Mouse (Mus musculus): ENCODE measurements around the gene Gm1604a. TPM values are rescaled to one million over a fixed set of nuclear protein-coding genes. Genes with fewer than 3 reads are reported as not detected.
"Not testable (repeated sequence)": the region's sequence is repeated elsewhere in the genome, so short reads cannot be mapped to it uniquely, and the experiment has no call there.

Gene Gm1604a
- polyA plus RNA-seq (2014; fragmentation: Nextera tagmentation; extraction: Ambion mirVana), result not detected in 2 replicates

- not testable (repeated sequence) for H3K4me2 ChIP-seq (ENCODE audit: low read depth, low read length); H3K27me3 ChIP-seq (replicated peaks; ENCODE audit: control insufficient read depth, insufficient read depth, low read length); DNase-seq (ENCODE audit: low spot score); H3K27ac ChIP-seq (replicated peaks; ENCODE audit: low read depth, low read length); H3K9me3 ChIP-seq (ENCODE audit: control insufficient read depth, low read length); H3K4me1 ChIP-seq (ENCODE audit: control insufficient read depth, insufficient read depth, low read length); H3K4me3 ChIP-seq (ENCODE audit: low read depth, low read length); H3K36me3 ChIP-seq (ENCODE audit: control insufficient read depth, insufficient read depth, low read length); H3K9ac ChIP-seq (ENCODE audit: low read depth, low read length)
- 0% methylated on average over 1 of the region's 14 CpGs for WGBS
- peak; percentile 57 for ATAC-seq (ENCODE audit: low read depth)
These were observed at the start of gene Gm1604a for GRCm38 (mm10) chr17:7025257-7025656. TSS of gene Gm1604a (plus strand) at chr17:7025568.

GRCm38 (mm10) chr17:6978287-6979248, 46.8 kb upstream of the Gm1604a start, which contains the start of gene Gm49721:
TSS of gene Gm49721 (plus strand) at chr17:6978904.
- not testable (repeated sequence) for H3K36me3 ChIP-seq (ENCODE audit: control insufficient read depth, insufficient read depth, low read length); H3K9me3 ChIP-seq (ENCODE audit: control insufficient read depth, low read length); H3K4me1 ChIP-seq (ENCODE audit: control insufficient read depth, insufficient read depth, low read length); H3K27me3 ChIP-seq (replicated peaks; ENCODE audit: control insufficient read depth, insufficient read depth, low read length); H3K27ac ChIP-seq (replicated peaks; ENCODE audit: low read depth, low read length)
- Histone ChIP-seq H3K4me2 (ENCODE audit: low read depth, low read length) (peak within 1 kb of the TSS; percentile 51), H3K9ac (ENCODE audit: low read depth, low read length) (peak within 1 kb of the TSS; percentile 67), H3K4me3 (ENCODE audit: low read depth, low read length) (peak within 1 kb of the TSS; percentile 50)
- peak; percentile 98 for ATAC-seq (ENCODE audit: low read depth)
- WGBS, result 0% methylated on average over 14 of the region's 68 CpGs
- DNase-seq (ENCODE audit: low spot score), result peak; percentile 7

GRCm38 (mm10) chr17:6979380-6979779, 46.0 kb upstream of the Gm1604a start:
- not testable (repeated sequence) for H3K4me1 ChIP-seq (ENCODE audit: control insufficient read depth, insufficient read depth, low read length); H3K9me3 ChIP-seq (ENCODE audit: control insufficient read depth, low read length); H3K27me3 ChIP-seq (replicated peaks; ENCODE audit: control insufficient read depth, insufficient read depth, low read length); H3K36me3 ChIP-seq (ENCODE audit: control insufficient read depth, insufficient read depth, low read length); ATAC-seq (ENCODE audit: low read depth); H3K27ac ChIP-seq (replicated peaks; ENCODE audit: low read depth, low read length); DNase-seq (ENCODE audit: low spot score)
- Histone ChIP-seq H3K4me2 (ENCODE audit: low read depth, low read length) (peak overlapping the region; percentile 51), H3K9ac (ENCODE audit: low read depth, low read length) (peak overlapping the region; percentile 67; the same call in 1 of the 2 replicates), H3K4me3 (ENCODE audit: low read depth, low read length) (peak overlapping the region; percentile 50)
- 11% methylated on average over 5 of the region's 5 CpGs for WGBS

GRCm38 (mm10) chr17:6980144-6980543, 45.2 kb upstream of the Gm1604a start:
- not testable (repeated sequence) for H3K4me2 ChIP-seq (ENCODE audit: low read depth, low read length); DNase-seq (ENCODE audit: low spot score); H3K9ac ChIP-seq (ENCODE audit: low read depth, low read length); H3K27ac ChIP-seq (replicated peaks; ENCODE audit: low read depth, low read length); H3K4me1 ChIP-seq (ENCODE audit: control insufficient read depth, insufficient read depth, low read length); H3K4me3 ChIP-seq (ENCODE audit: low read depth, low read length); H3K27me3 ChIP-seq (replicated peaks; ENCODE audit: control insufficient read depth, insufficient read depth, low read length); ATAC-seq (ENCODE audit: low read depth); H3K9me3 ChIP-seq (ENCODE audit: control insufficient read depth, low read length); H3K36me3 ChIP-seq (ENCODE audit: control insufficient read depth, insufficient read depth, low read length)
- WGBS, result 89% methylated on average over 5 of the region's 8 CpGs

GRCm38 (mm10) chr17:6986118-6986517, 39.2 kb upstream of the Gm1604a start:
- H3K4me1 ChIP-seq (ENCODE audit: control insufficient read depth, insufficient read depth, low read length); H3K27ac ChIP-seq (replicated peaks; ENCODE audit: low read depth, low read length); H3K36me3 ChIP-seq (ENCODE audit: control insufficient read depth, insufficient read depth, low read length); H3K4me2 ChIP-seq (ENCODE audit: low read depth, low read length); H3K9ac ChIP-seq (ENCODE audit: low read depth, low read length); H3K4me3 ChIP-seq (ENCODE audit: low read depth, low read length); H3K27me3 ChIP-seq (replicated peaks; ENCODE audit: control insufficient read depth, insufficient read depth, low read length); DNase-seq (ENCODE audit: low spot score); H3K9me3 ChIP-seq (ENCODE audit: control insufficient read depth, low read length); ATAC-seq (ENCODE audit: low read depth): not testable (repeated sequence)
- 97% methylated on average over 1 of the region's 1 CpGs for WGBS

- H3K4me3 ChIP-seq (ENCODE audit: low read depth, low read length); H3K9ac ChIP-seq (ENCODE audit: low read depth, low read length); DNase-seq (ENCODE audit: low spot score); H3K27ac ChIP-seq (replicated peaks; ENCODE audit: low read depth, low read length); H3K4me1 ChIP-seq (ENCODE audit: control insufficient read depth, insufficient read depth, low read length); H3K4me2 ChIP-seq (ENCODE audit: low read depth, low read length); H3K9me3 ChIP-seq (ENCODE audit: control insufficient read depth, low read length); H3K36me3 ChIP-seq (ENCODE audit: control insufficient read depth, insufficient read depth, low read length); H3K27me3 ChIP-seq (replicated peaks; ENCODE audit: control insufficient read depth, insufficient read depth, low read length): not testable (repeated sequence)
- WGBS, result no CpG with 5 or more reads among the region's 6 CpGs
- ATAC-seq (ENCODE audit: low read depth), result peak; percentile 76; the same call in 1 of the 2 replicates
These were observed 29.9 kb upstream of the Gm1604a start for GRCm38 (mm10) chr17:6995504-6995903.

- 90% methylated on average over 8 of the region's 8 CpGs for WGBS
- not testable (repeated sequence) for H3K9ac ChIP-seq (ENCODE audit: low read depth, low read length); H3K4me3 ChIP-seq (ENCODE audit: low read depth, low read length); DNase-seq (ENCODE audit: low spot score); H3K36me3 ChIP-seq (ENCODE audit: control insufficient read depth, insufficient read depth, low read length); ATAC-seq (ENCODE audit: low read depth); H3K27ac ChIP-seq (replicated peaks; ENCODE audit: low read depth, low read length); H3K27me3 ChIP-seq (replicated peaks; ENCODE audit: control insufficient read depth, insufficient read depth, low read length); H3K9me3 ChIP-seq (ENCODE audit: control insufficient read depth, low read length); H3K4me2 ChIP-seq (ENCODE audit: low read depth, low read length); H3K4me1 ChIP-seq (ENCODE audit: control insufficient read depth, insufficient read depth, low read length)
These were observed 28.5 kb upstream of the Gm1604a start for GRCm38 (mm10) chr17:6996826-6997225.

- DNase-seq (ENCODE audit: low spot score); H3K36me3 ChIP-seq (ENCODE audit: control insufficient read depth, insufficient read depth, low read length); H3K27ac ChIP-seq (replicated peaks; ENCODE audit: low read depth, low read length); H3K4me2 ChIP-seq (ENCODE audit: low read depth, low read length); H3K4me3 ChIP-seq (ENCODE audit: low read depth, low read length); H3K4me1 ChIP-seq (ENCODE audit: control insufficient read depth, insufficient read depth, low read length); H3K9ac ChIP-seq (ENCODE audit: low read depth, low read length); H3K9me3 ChIP-seq (ENCODE audit: control insufficient read depth, low read length); H3K27me3 ChIP-seq (replicated peaks; ENCODE audit: control insufficient read depth, insufficient read depth, low read length); ATAC-seq (ENCODE audit: low read depth): not testable (repeated sequence)
- no CpG with 5 or more reads among the region's 7 CpGs for WGBS
These were observed 27.4 kb upstream of the Gm1604a start for GRCm38 (mm10) chr17:6997778-6998490.

All from embryonic facial prominence, embryonic 14.5 days (tissue).